Mouse (Mus musculus): ENCODE data around the gene Ppp1r12a. TPM values are rescaled to one million over a fixed set of nuclear protein-coding genes. Genes with fewer than 3 reads are reported as not detected.

Gene Ppp1r12a
- total and polyA plus RNA-seq, 3 experiments = 19.4 to 59.4 (median 58.3) TPM

- Histone ChIP-seq H3K27me3 (ENCODE audit: control insufficient read depth, insufficient read depth, low read length) (no peaks in the 10 kb centered on the region), H3K4me3 (no peak overlapping the region), H3K79me2 (replicated peaks; ENCODE audit: control insufficient read depth, insufficient read depth, low read length) (peaks cover 14% of the 10 kb centered on the region), H3K27ac (no peak overlapping the region), H3K36me3 (ENCODE audit: control insufficient read depth, insufficient read depth, low read length) (peaks cover 25% of the 10 kb centered on the region), H3K4me1 (ENCODE audit: control insufficient read depth, insufficient read depth, low read length) (peaks cover 13% of the 10 kb centered on the region), H3K9ac (ENCODE audit: low read depth, low read length) (peak overlapping the region; percentile 16; the same call in 1 of the 2 replicates)
- TF ChIP-seq EP300 (IDR thresholded peaks at IDR 0.05; ENCODE audit: insufficient read depth, low read depth, low read length) (no peak), CTCF (IDR thresholded peaks at IDR 0.05) (no peak), POLR2A (IDR thresholded peaks at IDR 0.05; ENCODE audit: insufficient read depth, low read depth, low read length) (no peak)
- intact Hi-C loops (cut with DNase I) = loop anchor here (2.0 to 5.0 kb wide), 2 partner anchors 104 to 259 kb away; no protein-coding TSS in a partner anchor
- DNase-seq = peak in 1 of 2 experiments; percentile 24
- 23% methylated on average over 8 of the region's 8 CpGs for WGBS
Observed at GRCm38 (mm10) chr10:108191381-108191787, 29.4 kb downstream of the Ppp1r12a start.

- peaks cover 14% of the 10 kb centered on the region for H3K4me1 ChIP-seq (ENCODE audit: control insufficient read depth, insufficient read depth, low read length)
- no peak for DNase-seq
- no peak overlapping the region for H3K9ac ChIP-seq (ENCODE audit: low read depth, low read length)
- WGBS = 28% methylated on average over 2 of the region's 2 CpGs
- TF ChIP-seq CTCF (IDR thresholded peaks at IDR 0.05) = no peak
- TF ChIP-seq EP300 (IDR thresholded peaks at IDR 0.05; ENCODE audit: insufficient read depth, low read depth, low read length) = no peak
- TF ChIP-seq POLR2A (IDR thresholded peaks at IDR 0.05; ENCODE audit: insufficient read depth, low read depth, low read length) = no peak
- H3K4me3 ChIP-seq = no peak overlapping the region
- no peaks in the 10 kb centered on the region for H3K27me3 ChIP-seq (ENCODE audit: control insufficient read depth, insufficient read depth, low read length)
- H3K36me3 ChIP-seq (ENCODE audit: control insufficient read depth, insufficient read depth, low read length) = peaks cover 25% of the 10 kb centered on the region
- no peak overlapping the region for H3K27ac ChIP-seq
- H3K79me2 ChIP-seq (replicated peaks; ENCODE audit: control insufficient read depth, insufficient read depth, low read length) = peaks cover 14% of the 10 kb centered on the region
- intact Hi-C loops (cut with DNase I) = loop anchor here (5.0 kb wide), 1 partner anchor 105 kb away; no protein-coding TSS in a partner anchor
Observed at GRCm38 (mm10) chr10:108192306-108192705, 30.3 kb downstream of the Ppp1r12a start.

- Histone ChIP-seq H3K9ac (ENCODE audit: low read depth, low read length) (no peak overlapping the region), H3K27me3 (ENCODE audit: control insufficient read depth, insufficient read depth, low read length) (no peaks in the 10 kb centered on the region), H3K4me1 (ENCODE audit: control insufficient read depth, insufficient read depth, low read length) (peaks cover 12% of the 10 kb centered on the region), H3K79me2 (replicated peaks; ENCODE audit: control insufficient read depth, insufficient read depth, low read length) (peaks cover 11% of the 10 kb centered on the region), H3K36me3 (ENCODE audit: control insufficient read depth, insufficient read depth, low read length) (peaks cover 10% of the 10 kb centered on the region), H3K27ac (no peak overlapping the region), H3K4me3 (no peak overlapping the region)
- intact Hi-C loops (cut with DNase I) = no loop called here
- 93% methylated on average over 2 of the region's 2 CpGs for WGBS
- TF ChIP-seq EP300 (IDR thresholded peaks at IDR 0.05; ENCODE audit: insufficient read depth, low read depth, low read length) = no peak
- no peak for DNase-seq
Observed at GRCm38 (mm10) chr10:108196124-108196523, 34.1 kb downstream of the Ppp1r12a start.

GRCm38 (mm10) chr10:108197498-108197897 lies 35.5 kb downstream of the Ppp1r12a start:
- peaks cover 5% of the 10 kb centered on the region for H3K36me3 ChIP-seq (ENCODE audit: control insufficient read depth, insufficient read depth, low read length)
- DNase-seq = no peak
- TF ChIP-seq POLR2A (IDR thresholded peaks at IDR 0.05; ENCODE audit: insufficient read depth, low read depth, low read length) (no peak), EP300 (IDR thresholded peaks at IDR 0.05; ENCODE audit: insufficient read depth, low read depth, low read length) (no peak), CTCF (IDR thresholded peaks at IDR 0.05) (no peak)
- no peak overlapping the region for H3K9ac ChIP-seq (ENCODE audit: low read depth, low read length)
- peaks cover 8% of the 10 kb centered on the region for H3K4me1 ChIP-seq (ENCODE audit: control insufficient read depth, insufficient read depth, low read length)
- no peaks in the 10 kb centered on the region for H3K27me3 ChIP-seq (ENCODE audit: control insufficient read depth, insufficient read depth, low read length)
- no peak overlapping the region for H3K27ac ChIP-seq
- H3K4me3 ChIP-seq = no peak overlapping the region
- WGBS = 97% methylated on average over 1 of the region's 1 CpGs
- intact Hi-C loops (cut with DNase I) = no loop called here
- H3K79me2 ChIP-seq (replicated peaks; ENCODE audit: control insufficient read depth, insufficient read depth, low read length) = peaks cover 8% of the 10 kb centered on the region

- no peak for TF ChIP-seq CTCF (IDR thresholded peaks at IDR 0.05)
- TF ChIP-seq EP300 (IDR thresholded peaks at IDR 0.05; ENCODE audit: insufficient read depth, low read depth, low read length) = no peak
- no peak for TF ChIP-seq POLR2A (IDR thresholded peaks at IDR 0.05; ENCODE audit: insufficient read depth, low read depth, low read length)
- H3K4me1 ChIP-seq (ENCODE audit: control insufficient read depth, insufficient read depth, low read length) = peaks cover 8% of the 10 kb centered on the region
- intact Hi-C loops (cut with DNase I) = no loop called here
- H3K79me2 ChIP-seq (replicated peaks; ENCODE audit: control insufficient read depth, insufficient read depth, low read length) = peaks cover 8% of the 10 kb centered on the region
- H3K36me3 ChIP-seq (ENCODE audit: control insufficient read depth, insufficient read depth, low read length) = peaks cover 7% of the 10 kb centered on the region
- H3K9ac ChIP-seq (ENCODE audit: low read depth, low read length) = no peak overlapping the region
- H3K27me3 ChIP-seq (ENCODE audit: control insufficient read depth, insufficient read depth, low read length) = no peaks in the 10 kb centered on the region
- no peak for DNase-seq
- no peak overlapping the region for H3K27ac ChIP-seq
- no peak overlapping the region for H3K4me3 ChIP-seq
- WGBS = 81% methylated on average over 2 of the region's 2 CpGs
Observed at GRCm38 (mm10) chr10:108198945-108199344, 37.0 kb downstream of the Ppp1r12a start.

- peaks cover 4% of the 10 kb centered on the region for H3K79me2 ChIP-seq (replicated peaks; ENCODE audit: control insufficient read depth, insufficient read depth, low read length)
- no peak overlapping the region for H3K4me3 ChIP-seq
- peaks cover 1% of the 10 kb centered on the region for H3K4me1 ChIP-seq (ENCODE audit: control insufficient read depth, insufficient read depth, low read length)
- DNase-seq = no peak
- H3K27ac ChIP-seq = no peak overlapping the region
- H3K9ac ChIP-seq (ENCODE audit: low read depth, low read length) = no peak overlapping the region
- no peaks in the 10 kb centered on the region for H3K27me3 ChIP-seq (ENCODE audit: control insufficient read depth, insufficient read depth, low read length)
- intact Hi-C loops (cut with DNase I) = loop anchor here (5.0 kb wide), 1 partner anchor 35 kb away; no protein-coding TSS in a partner anchor
- no peak for TF ChIP-seq POLR2A (IDR thresholded peaks at IDR 0.05; ENCODE audit: insufficient read depth, low read depth, low read length)
- TF ChIP-seq CTCF (IDR thresholded peaks at IDR 0.05) = no peak
- no peak for TF ChIP-seq EP300 (IDR thresholded peaks at IDR 0.05; ENCODE audit: insufficient read depth, low read depth, low read length)
- 93% methylated on average over 4 of the region's 4 CpGs for WGBS
- H3K36me3 ChIP-seq (ENCODE audit: control insufficient read depth, insufficient read depth, low read length) = peaks cover 2% of the 10 kb centered on the region; the same call in 1 of the 2 replicates
Observed at GRCm38 (mm10) chr10:108202126-108202525, 40.1 kb downstream of the Ppp1r12a start.
